Mouse (Mus musculus) bone marrow macrophage, adult 2 months (primary cell): Measurements from ENCODE around the gene Nox1.

ENCODE experiments used
- CTCF ChIP-seq: IDR thresholded peaks from 2 replicates; pipeline ENCODE4 v1.5.1; 2012; ENCODE audit warnings: low read depth, mild to moderate bottlenecking, low read length, moderate library complexity
- POLR2A ChIP-seq: IDR thresholded peaks from 2 replicates; pipeline ENCODE4 v1.6.1; 2012; ENCODE audit warnings: mild to moderate bottlenecking, low read depth, low read length, borderline replicate concordance

GRCm38 (mm10) chrX:134163484-134163883 is 58.3 kb downstream of the Nox1 start:
- TF ChIP-seq POLR2A (no peak), CTCF (no peak)
